Mouse (Mus musculus) c-Kit-positive CD71-positive TER-119-positive erythroid progenitor cells, embryonic 14.5 days (primary cell): ENCODE measurements around the gene Osbpl6.

Experiments used
- DNase-seq: peaks from one replicate; pipeline ENCODE4 v3.0.0-alpha.2; 2013; ENCODE audit warnings: low spot score

The Osbpl6 gene

DNA sequence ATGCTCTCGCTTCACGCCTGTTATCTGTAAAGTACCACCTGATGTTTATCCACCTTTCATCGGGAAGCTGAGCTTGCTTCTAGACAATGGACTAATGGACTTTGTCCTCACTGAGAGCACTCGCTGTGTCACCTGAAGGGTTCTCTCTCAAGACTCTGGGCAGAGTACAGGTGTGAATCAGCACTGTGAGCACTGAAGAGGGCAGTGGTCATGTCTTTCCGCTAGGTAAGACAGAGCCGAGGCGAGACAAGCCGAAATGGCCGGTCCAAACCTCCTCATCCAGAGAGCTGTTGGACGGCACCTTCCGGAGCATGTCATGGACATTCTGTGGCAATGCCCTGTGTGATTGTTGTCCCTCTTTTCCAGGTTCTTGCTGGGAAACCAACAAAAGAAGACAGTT lies 92.6 kb downstream of the Osbpl6 start:
- no peak for DNase-seq

DNA sequence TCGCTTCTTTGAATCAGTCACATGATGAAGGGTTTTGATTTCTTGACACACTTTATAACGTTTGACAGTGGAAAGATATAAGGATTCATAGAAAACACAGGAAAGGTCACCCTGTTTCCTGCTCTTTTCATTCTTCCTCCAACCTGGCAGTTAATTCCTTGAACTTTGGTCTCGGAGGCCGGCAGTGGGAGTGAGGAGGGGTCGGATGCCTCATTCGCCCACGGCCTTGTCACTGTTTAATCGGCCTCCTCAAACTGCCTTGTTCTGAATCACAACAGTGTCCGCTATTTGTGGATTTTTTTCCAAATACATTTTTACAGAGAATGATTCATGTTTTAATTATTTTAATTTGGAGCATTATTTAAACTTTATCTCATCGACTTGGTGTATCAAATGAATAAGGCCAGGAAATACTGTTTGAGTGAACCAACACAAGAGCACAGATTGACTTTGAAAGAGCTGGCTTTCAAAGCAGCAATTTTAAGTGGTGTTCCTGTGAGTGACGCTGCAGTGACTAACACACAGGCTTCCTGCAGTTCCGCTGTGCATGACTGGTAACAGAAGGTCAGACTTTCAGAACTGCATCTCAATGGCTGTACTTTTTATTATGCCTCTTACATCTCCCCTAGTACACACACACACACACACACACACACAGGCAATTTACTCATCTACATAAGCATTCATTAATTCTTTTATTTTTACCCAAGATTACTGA lies 98.0 kb downstream of the Osbpl6 start:
- no peak for DNase-seq

DNA sequence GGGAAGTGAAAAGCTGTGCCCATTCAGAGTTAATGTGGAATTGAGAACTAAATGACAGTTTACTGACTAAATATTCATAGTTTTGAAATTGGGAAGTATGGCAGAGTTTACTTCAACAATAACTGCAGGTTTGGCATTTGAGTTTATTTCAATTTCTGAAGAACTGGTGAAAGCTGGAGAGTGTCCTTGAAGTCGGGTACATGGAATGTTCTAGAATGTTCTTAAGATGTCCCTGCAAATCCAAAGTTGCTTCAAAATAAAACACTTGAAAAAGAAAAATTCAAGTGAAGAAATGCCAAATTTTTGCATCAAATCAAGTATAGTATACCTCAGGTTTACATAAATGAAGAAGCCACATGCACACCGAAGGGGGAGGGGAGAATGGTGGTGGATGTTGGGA lies 98.7 kb downstream of the Osbpl6 start:
- no peak for DNase-seq

DNA sequence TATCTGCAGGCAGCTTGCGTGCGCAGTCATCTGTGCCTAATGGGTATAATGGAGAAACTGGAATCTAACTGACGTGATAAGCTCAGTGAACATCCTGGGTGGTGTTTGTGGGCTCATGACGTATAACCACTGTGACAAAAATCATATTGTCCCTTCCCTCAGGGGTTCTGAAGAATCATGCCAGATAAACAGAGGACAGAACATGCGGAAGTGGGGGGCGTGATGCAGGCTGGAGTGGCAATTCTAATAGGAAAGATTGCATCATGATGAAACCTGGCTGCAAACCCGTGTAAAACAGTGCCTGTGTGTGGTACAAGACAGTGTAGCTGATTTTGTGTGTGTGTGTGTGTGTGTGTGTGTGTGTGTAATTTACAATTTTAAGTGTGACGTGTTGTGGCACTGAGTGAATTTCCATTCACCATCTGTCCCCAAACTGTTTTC lies 105.0 kb downstream of the Osbpl6 start:
- no peak for DNase-seq

DNA sequence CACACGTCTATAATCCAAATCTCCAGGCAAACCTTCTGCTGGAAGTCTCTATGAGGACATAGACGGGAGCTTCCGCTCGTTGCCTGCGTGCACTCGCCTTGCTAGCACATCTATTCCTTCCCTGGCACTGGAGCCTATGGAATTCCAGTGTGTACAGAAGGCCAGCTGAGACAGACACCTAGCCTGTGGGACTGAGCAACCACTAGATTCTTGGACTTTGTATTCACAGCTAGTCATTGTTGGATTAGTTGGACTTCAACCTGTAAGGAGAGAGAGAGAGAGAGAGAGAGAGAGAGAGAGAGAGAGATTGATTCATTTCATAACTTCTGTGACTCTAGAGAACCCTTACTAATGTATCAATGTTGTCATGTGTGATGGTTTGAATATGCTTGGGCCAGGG lies 105.8 kb downstream of the Osbpl6 start:
- no peak for DNase-seq

DNA sequence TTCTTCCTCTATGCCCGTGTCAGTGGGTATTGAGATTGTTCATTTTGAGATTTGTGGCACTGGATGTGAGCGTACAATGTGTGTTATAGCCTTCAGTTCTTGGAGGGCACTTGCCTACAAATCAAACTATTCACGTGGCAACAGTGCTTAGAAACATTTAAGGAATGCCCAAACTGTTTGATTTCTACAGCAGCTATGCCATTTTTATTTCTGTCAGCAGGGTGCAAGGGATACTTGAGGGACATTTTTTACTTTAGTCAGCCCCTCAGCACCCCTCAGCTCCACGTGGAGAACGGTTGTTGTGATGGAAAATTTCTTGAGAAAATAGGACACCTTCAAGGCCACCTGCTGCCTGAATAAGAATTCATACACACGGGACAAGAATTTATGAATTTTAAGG lies 106.6 kb downstream of the Osbpl6 start:
- no peak for DNase-seq

DNA sequence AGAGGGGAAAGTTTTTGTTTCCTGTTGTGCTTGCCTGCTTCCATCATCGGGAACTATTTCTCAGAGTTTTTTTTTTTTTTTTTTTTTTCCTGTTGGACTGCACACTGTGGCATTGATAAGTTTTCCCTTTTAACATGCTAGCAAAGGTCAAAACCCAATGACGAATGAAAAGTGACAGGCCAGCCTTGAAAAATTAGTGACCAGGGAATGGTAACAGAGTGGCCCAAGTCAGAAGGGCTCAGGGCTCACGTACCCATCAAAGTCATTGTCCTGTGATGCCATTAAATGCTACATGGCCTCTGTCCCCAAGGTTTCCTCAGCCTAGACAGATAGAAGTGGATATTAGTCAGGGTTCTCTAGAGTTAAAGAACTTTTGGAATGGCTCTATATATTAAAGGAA lies 107.0 kb downstream of the Osbpl6 start:
- DNase-seq = no peak

DNA sequence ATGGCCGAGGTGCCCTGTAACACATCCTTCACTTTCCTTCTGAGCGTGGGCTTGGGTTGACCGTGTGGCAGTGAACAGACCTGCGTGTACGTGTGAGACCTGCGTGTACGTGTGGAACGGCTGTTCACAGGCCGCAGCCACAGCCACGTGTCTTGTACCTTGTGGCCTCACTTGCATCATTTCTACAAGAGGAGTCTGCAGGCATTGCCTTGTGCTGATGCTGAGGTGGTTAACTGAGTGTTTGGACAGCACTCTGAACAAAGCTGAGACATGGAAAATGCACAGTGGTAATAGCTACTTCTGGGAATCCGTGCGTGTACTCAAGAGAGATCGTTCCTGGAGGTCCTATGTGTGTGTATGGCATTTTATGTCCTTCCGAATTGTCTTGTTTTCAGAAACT lies 111.2 kb downstream of the Osbpl6 start:
- DNase-seq = no peak

DNA sequence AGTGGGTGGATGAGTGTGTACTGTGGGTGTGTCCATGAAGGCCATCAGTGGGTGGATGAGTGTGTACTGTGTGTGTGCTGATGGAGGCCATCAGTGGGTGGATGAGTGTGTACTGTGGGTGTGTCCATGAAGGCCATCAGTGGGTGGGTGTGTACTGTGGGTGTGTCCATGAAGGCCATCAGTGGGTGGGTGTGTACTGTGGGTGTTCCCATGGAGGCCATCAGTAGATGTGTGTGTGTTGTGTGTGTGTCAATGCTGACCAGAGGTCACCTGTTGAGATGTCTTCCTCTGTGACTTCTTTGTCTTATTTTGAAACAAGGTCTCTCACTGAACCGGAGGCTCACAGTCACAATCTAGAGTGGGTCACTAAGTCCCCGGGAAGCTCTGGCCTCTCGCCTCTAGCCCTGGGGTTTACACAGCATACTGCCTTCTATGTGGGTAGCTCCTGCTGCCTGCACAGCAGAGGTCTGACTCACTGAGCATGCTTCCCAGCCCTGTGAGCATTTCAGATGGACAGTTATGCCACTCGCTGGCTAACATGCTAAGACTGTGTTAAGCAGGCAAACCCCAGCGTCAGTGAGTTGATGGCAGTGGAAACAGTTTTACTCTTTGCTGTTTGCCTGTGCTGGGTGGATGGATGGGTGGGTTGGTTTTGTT lies 112.2 kb downstream of the Osbpl6 start:
- no peak for DNase-seq

DNA sequence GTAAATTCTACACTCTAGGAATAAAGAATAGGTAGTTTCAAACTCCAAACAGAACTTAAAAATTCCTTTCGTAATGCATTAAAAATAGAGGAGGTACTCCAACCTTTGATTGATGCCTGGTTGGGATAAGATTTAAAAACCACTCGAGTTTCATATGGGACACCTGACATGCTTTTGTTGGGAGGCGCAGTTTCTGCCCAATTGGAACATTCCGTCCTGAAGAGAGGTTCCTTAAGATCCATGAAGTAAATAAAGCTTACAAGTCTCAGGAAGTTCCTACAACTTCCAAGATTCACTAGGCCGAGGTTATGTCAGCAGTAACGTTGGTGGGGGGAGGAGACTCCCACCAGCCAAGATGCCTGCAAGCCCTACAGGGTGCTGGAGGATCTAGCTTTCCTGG lies 115.3 kb downstream of the Osbpl6 start:
- no peak for DNase-seq

DNA sequence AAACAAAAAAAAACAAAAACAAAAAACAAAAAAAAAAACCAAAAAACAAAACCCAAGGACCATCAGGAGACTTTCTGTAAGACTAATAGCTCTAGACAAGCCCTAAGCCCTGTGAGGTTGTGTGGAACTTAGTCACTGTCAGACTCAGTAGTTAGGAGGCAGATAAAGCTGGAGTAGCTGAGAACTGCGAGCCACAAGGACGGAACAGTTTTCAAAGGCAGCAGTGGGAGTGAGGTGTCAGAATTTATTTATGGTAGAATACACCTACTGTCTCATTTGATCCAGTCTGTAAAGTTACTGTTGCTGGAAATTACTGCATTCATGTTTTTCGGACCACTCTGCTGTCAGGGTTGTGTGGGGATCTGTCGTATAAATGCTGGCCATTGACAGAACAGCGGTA lies 118.1 kb downstream of the Osbpl6 start:
- no peak for DNase-seq

DNA sequence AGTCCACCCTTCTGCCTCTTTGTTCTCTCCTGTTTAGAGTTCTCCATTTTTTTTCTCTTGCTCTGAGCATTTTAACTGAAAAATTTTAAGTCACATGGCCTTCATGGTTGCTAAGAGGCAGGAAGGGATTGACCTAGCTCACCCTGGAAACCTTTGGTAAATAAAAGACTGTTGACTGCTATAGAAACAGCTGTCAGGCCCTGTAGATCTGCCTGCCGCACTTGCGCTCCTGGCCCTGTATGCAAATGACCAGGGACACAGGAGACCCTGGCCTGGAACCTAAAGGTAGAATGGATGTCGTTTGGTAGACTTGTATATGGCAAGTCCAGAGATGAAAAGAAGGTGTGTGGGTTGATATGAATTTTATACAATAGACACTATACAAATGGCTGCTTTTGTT lies 119.3 kb downstream of the Osbpl6 start:
- no peak for DNase-seq

DNA sequence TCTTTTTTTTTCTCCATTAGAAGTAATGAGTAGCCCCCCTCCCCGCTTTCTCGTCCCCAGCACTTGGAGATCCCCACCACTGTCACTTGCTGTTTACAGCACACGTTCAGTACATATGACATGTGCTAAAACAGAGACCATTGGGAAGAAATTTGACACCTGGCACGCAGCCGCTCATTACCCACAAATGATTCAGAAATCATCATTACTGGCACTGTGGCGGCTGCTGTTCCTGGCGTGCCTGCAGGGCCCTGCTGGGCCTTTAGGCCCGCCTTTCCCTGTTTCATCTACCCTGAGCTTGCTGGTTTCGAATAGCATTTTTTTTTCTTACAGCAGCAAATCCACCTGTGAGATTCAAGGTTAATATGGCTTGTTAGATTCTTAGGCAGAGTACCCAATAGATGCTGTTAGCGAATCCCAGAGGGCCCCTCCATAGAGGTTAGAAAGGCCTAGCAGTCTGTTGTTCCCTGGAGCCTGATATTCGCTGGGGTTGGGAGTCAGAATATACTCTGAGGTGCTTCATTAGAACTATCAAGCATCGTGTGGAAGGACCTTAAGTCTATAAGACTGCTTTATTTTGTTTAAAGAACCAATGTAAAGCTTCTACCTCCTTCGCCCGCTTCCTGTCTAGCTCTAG lies 126.3 kb downstream of the Osbpl6 start:
- DNase-seq = no peak

DNA sequence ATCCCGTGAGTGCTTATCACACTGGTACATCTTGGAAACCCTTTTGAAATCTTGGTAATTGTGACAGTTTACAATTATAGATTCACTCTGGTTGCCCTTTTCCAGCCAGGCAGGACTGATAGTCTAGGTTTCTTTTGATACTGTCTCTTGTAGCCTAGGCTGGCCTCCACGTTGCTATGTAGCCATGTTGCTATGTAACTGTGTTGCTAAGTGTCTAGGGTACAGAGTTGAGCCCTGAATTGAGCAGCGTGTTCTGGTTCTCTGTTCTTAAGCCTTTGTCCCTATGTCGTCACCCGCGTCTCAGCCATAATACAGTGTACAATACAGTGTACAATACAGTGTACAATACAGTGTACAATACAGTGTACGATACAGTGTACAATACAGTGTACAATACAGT lies 128.6 kb downstream of the Osbpl6 start:
- no peak for DNase-seq

DNA sequence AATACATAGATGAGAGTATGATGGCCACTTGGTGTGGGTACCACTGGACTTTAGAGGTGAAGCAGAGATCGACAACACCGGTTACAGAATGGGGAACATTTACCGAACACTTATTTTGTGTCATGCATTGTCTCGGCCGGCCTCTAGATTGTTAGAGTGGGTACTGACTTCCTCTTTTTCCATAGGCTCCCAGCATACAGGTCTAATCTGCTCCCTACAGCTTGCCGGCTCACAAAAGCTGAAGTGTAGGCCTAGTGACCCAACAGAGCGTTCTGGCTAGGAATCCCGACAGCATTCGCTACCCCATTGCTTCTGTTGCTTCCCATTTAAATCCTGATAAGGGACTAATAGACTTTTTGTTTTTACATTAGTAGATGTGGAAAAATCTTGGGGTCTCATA lies 135.6 kb downstream of the Osbpl6 start:
- DNase-seq = no peak

DNA sequence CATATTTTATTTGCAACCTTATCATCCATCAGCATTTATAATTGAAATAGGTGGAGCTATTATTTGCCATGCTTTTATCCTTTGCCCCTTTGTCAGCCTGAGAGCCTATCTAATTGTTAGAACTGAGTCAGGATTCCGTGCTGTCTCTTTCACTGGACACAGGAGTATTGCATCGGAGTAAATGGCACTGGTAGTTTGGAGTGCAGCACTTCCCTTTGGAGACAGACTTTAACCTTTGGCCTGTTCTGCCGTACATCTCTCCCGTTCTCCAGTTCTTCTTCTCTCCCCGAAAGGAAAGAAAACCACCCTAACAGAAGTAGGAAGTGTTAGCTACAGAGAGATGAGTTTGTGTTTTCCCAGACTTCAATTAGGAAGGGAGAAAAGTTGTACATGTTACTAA lies 136.6 kb downstream of the Osbpl6 start:
- DNase-seq = no peak

DNA sequence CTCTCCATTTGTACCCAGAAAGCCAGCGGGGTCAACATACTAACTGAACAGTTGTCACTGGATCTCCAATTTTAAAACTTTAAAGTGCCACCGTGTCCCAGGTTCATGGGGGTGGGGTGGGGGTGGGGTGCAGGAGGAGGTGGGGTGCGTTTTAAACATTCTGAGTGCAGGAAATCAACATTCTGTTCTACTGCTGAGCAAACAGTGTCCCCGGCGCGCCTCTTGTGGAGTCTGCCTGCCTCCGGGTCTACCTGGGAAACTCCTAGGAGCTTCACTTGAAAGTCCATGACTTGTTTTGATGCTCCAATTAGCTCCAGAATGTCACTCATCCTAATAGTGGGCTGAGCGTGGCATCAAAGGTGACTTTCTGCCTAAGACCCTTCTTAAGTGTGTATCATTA lies 139.2 kb downstream of the Osbpl6 start:
- DNase-seq = no peak

DNA sequence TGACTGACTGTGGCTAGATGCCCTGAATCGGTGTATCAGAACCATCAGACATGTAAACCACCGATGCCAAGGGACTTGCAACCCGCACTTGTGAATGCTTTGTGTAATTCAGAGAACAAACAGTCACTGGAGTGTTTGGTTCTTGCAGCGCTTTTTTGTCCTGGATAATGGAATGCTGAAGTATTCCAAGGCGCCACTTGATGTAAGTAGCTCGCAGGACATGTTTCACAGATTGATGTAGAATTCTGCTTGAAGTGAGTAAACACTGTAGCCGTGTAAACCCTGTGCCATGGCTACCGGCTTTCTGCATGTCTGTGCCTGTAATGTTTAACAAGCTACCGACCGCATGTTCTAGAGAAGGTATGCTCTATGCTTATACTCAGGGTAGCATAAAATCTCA lies 141.9 kb downstream of the Osbpl6 start:
- no peak for DNase-seq

DNA sequence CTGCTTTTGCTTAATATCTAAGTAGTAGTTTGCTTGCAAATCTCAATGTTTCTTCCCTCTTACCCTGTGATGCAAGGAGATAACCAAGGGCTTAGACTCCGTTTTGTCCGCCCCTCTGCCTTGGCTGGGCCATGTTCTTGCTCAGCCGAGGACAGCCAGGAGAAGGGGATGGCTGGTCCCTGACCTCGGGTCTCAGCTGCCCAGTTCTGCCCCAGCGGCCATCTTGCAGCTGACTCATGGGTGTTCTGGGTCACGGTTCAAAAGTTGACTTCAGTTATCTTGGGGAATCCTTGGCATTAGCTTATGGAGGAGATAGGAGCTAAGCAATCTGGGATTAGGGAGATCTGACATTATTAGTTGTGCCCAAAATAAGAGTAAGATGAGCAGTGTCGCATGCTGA lies 142.5 kb downstream of the Osbpl6 start:
- DNase-seq = no peak

DNA sequence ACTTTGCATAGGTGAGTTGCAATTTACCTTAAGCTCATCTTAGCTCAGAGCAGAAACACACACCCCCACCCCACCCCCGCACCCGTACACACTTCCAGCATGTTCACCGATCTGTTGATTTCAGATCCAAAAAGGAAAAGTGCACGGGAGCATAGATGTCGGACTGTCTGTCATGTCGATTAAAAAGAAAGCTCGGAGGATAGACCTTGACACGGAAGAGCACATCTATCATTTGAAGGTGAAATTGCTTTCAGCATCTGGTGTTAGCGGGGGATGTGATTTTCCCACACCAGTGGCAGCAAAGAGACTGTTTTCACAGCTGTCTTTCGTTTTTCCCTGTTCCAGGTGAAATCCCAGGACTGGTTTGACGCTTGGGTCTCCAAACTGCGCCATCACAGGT lies 143.0 kb downstream of the Osbpl6 start:
- DNase-seq = no peak

DNA sequence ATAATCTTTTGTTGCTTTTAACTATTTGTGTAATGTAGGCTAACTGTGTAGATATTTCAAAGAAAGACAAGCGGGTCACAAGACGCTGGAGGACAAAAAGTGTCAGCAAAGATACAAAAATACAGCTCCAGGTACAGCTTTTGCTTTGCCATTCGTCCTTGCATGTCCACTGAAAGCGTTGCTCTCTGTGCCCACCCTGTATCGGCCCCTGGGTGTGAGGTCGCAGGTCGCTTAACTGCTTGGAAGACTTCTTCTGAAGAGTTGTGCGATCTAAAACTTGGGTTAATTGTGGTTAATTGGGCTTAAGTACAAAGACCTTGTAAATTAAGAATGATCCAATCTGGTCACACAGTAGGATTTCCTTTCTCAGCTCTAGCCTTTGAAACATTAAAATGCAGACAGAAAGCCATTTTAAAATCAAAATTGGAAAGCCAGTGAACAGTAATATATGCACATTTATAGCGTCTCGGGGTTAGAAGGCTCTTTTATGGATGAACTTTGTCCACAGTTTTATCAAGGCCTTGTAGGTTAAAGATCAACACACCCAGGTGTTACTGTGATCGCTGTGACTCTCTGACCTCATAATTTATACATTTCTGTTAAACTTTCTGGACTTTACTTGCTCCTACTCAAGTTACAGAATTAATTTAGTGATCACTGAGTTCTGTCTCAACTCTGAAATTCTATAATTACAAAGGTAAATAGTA lies 149.7 kb downstream of the Osbpl6 start:
- no peak for DNase-seq

DNA sequence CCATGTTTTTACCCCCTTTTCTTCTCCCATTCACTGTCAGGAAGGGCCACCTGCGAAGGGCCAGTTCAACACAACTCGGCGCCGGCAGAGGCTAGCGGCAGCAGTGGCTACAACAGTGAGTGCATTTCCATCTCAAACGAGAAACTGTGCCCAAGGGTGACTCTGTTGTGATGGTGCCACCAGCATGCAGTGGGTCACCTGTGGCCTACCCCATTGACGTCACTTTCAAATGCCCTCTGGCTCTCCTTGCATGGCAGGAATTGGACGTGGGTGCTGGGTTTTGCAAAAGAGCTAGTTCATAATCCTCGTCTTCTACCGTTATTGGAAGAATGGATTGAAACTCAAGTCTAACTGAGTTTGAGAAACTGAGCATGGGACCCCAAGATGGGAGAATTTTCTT lies 153.8 kb downstream of the Osbpl6 start:
- DNase-seq = no peak

DNA sequence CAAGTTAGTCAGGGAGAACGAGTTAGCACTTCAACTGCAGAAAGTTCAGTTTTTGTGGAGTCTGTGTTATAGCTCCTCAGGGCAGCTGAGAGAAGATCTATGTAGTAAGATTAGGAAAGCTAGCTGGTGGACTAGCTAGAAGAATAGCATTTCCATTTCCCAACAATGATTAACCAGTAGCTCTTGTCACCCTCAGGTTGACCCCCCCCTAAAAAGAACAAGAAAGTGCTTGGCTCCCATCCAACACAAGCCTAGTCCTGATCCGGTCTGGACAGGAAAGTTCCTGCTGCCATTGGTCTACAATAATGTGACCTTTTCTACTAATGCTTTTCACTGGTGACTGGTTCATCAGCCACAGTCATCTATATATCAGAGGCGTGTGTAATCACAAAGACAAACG lies 157.6 kb downstream of the Osbpl6 start:
- no peak for DNase-seq
